In genomic region chr5:24596519-24597171, GRCm38 (mm10) we compare ENCODE assay signal across 8 mouse cellular contexts. TPM values are rescaled to one million over a fixed set of nuclear protein-coding genes. Genes with fewer than 3 reads are reported as not detected.
A peak's percentile ranks its signal among the peaks of the same experiment; 100 is the strongest.
DNase-seq lines count a peak whose midpoint lies in the region; ATAC-seq and TF ChIP-seq lines count a peak whose summit lies in the region.

No protein-coding gene starts in this region.

- peaks cover 7% of the 10 kb centered on the region; the same call in 1 of the 2 replicates for H3K4me1 ChIP-seq in kidney, adult 2 months (ENCODE audit: control insufficient read depth, insufficient read depth, low read length)
- peaks cover 53% of the 10 kb centered on the region for H3K4me1 ChIP-seq in midbrain, embryonic 11.5 days (ENCODE audit: control insufficient read depth, insufficient read depth, low read length)
- H3K4me1 ChIP-seq in stomach, postnatal 0 days (replicated peaks; ENCODE audit: control insufficient read depth, insufficient read depth) = peaks cover 2% of the 10 kb centered on the region; the same call in 1 of the 2 replicates

- no peak for TF ChIP-seq POLR2A in kidney, adult 2 months (IDR thresholded peaks at IDR 0.05; ENCODE audit: low read depth, low read length)
- no peak; the same call in 1 of the 2 replicates for TF ChIP-seq POLR2A in brain, embryonic 14.5 days (IDR thresholded peaks at IDR 0.05; ENCODE audit: borderline replicate concordance, extremely low read depth, insufficient read depth, insufficient read length, poor library complexity, severe bottlenecking)

- TF ChIP-seq CTCF in kidney, adult 2 months (conservative IDR thresholded peaks at IDR 0.05; ENCODE audit: insufficient read depth, insufficient read length, low read depth, low read length) = no peak
- no peak for TF ChIP-seq CTCF in brain, embryonic 14.5 days (IDR thresholded peaks at IDR 0.05; ENCODE audit: borderline replicate concordance, extremely low read depth, insufficient read depth, insufficient read length)
- TF ChIP-seq CTCF in stomach, postnatal 0 days (IDR thresholded peaks at IDR 0.05; ENCODE audit: low read depth) = no peak

- peak; percentile 64 for ATAC-seq in midbrain, embryonic 11.5 days (ENCODE audit: low FRiP score)
- ATAC-seq in stomach, postnatal 0 days (ENCODE audit: low FRiP score, low TSS enrichment) = no peak

- 31% methylated on average over 11 of the region's 11 CpGs for WGBS in kidney, adult 2 months
- 9% methylated on average over 11 of the region's 11 CpGs for WGBS in midbrain, embryonic 11.5 days
- 41% methylated on average over 11 of the region's 11 CpGs for WGBS in stomach, postnatal 0 days

- peak overlapping the region; percentile 59 for H3K9ac ChIP-seq in midbrain, embryonic 11.5 days (ENCODE audit: low read length)
- no peak overlapping the region for H3K9ac ChIP-seq in stomach, postnatal 0 days (ENCODE audit: low read length)

- peak; percentile 45 for DNase-seq in kidney, adult 2 months
- DNase-seq in kidney, postnatal 14 days = no peak
- DNase-seq in brain, embryonic 14.5 days (ENCODE audit: low read depth) = peak; percentile 96
- peak; percentile 79 to 82 for DNase-seq in frontal cortex, postnatal 36 days (ENCODE audit: low spot score in 2 of 2)
- DNase-seq in layer of hippocampus, adult 18-20 months (ENCODE audit: low spot score in 2 of 2) = peak; percentile 77 to 87
- peak; percentile 95 for DNase-seq in midbrain, embryonic 11.5 days (ENCODE audit: low spot score, missing footprints)
- no peak for DNase-seq in stomach, postnatal 0 days (ENCODE audit: low spot score)
- no peak for DNase-seq in ovary, postnatal 10 days (ENCODE audit: low spot score)

- H3K4me2 ChIP-seq in midbrain, embryonic 11.5 days = peak overlapping the region; percentile 40
- H3K4me2 ChIP-seq in stomach, postnatal 0 days (replicated peaks; ENCODE audit: low read depth) = no peak overlapping the region

- no peaks in the 10 kb centered on the region for H3K27me3 ChIP-seq in kidney, adult 2 months (replicated peaks; ENCODE audit: control insufficient read depth, insufficient read depth, low read length)
- H3K27me3 ChIP-seq in midbrain, embryonic 11.5 days (ENCODE audit: control insufficient read depth, insufficient read depth, low read length) = no peaks in the 10 kb centered on the region; the same call in 1 of the 2 replicates
- no peaks in the 10 kb centered on the region for H3K27me3 ChIP-seq in stomach, postnatal 0 days (ENCODE audit: control insufficient read depth, insufficient read depth, low read length)

- H3K27ac ChIP-seq in kidney, adult 2 months (ENCODE audit: insufficient read depth, low read depth, low read length) = no peak overlapping the region
- H3K27ac ChIP-seq in midbrain, embryonic 11.5 days (ENCODE audit: low read depth, low read length) = peak overlapping the region; percentile 94
- 0 out of 2 replicates have a peak overlapping the region, but pooled peaks have one; percentile 9 for H3K27ac ChIP-seq in stomach, postnatal 0 days (replicated peaks)

- no peaks in the 10 kb centered on the region for H3K36me3 ChIP-seq in kidney, adult 2 months (ENCODE audit: control insufficient read depth, insufficient read depth, low read length)
- peaks cover 16% of the 10 kb centered on the region for H3K36me3 ChIP-seq in midbrain, embryonic 11.5 days (ENCODE audit: control insufficient read depth, insufficient read depth, low read length)
- H3K36me3 ChIP-seq in stomach, postnatal 0 days (ENCODE audit: control insufficient read depth, insufficient read depth, low read length) = peaks cover 15% of the 10 kb centered on the region; the same call in 1 of the 2 replicates

- TF ChIP-seq EP300 in stomach, postnatal 0 days (optimal IDR thresholded peaks at IDR 0.05) = no peak

- no peak overlapping the region for H3K4me3 ChIP-seq in kidney, adult 2 months (ENCODE audit: insufficient read depth, low read depth, low read length)
- H3K4me3 ChIP-seq in midbrain, embryonic 11.5 days (ENCODE audit: low read depth, low read length) = 0 out of 2 replicates have a peak overlapping the region, but pooled peaks have one; percentile 0
- no peak overlapping the region for H3K4me3 ChIP-seq in stomach, postnatal 0 days (ENCODE audit: low read depth, low read length)

- no peaks in the 10 kb centered on the region for H3K9me3 ChIP-seq in midbrain, embryonic 11.5 days (ENCODE audit: control insufficient read depth, low read length)
- H3K9me3 ChIP-seq in stomach, postnatal 0 days (ENCODE audit: control insufficient read depth, low read length) = no peaks in the 10 kb centered on the region

RNA-seq across cellular contexts. Expression of gene Chpf2, which starts 10.1 kb away (rescaled TPM):
- 20.2 and 27.5 TPM in 2 replicates for polyA plus RNA-seq in kidney, adult 2 months (2012; rRNA removed)
- polyA plus RNA-seq in brain, embryonic 14.5 days (2012; rRNA removed) = 21.9 and 26.8 TPM in 2 replicates
- 10 to 100 TPM; 60.8 to 64.9 TPM for total RNA-seq in layer of hippocampus, adult 18-20 months (2021)
- polyA plus RNA-seq in midbrain, embryonic 11.5 days (2014; fragmentation: Nextera tagmentation; extraction: Ambion mirVana) = 7.2 and 9.6 TPM in 2 replicates
- 18.2 and 19.2 TPM in 2 replicates for polyA plus RNA-seq in stomach, postnatal 0 days (2015; fragmentation: Nextera tagmentation; extraction: Ambion mirVana)

RNA-seq across cellular contexts. Expression of gene Abcf2, which starts 19.4 kb away (rescaled TPM):
- polyA plus RNA-seq in kidney, adult 2 months (2012; rRNA removed) = 40.2 and 47.6 TPM in 2 replicates
- polyA plus RNA-seq in brain, embryonic 14.5 days (2012; rRNA removed) = 75.5 and 85.9 TPM in 2 replicates
- 10 to 100 TPM; 82.5 to 83.6 TPM for total RNA-seq in layer of hippocampus, adult 18-20 months (2021)
- polyA plus RNA-seq in midbrain, embryonic 11.5 days (2014; fragmentation: Nextera tagmentation; extraction: Ambion mirVana) = 143 and 147 TPM in 2 replicates
- 45.2 and 45.3 TPM in 2 replicates for polyA plus RNA-seq in stomach, postnatal 0 days (2015; fragmentation: Nextera tagmentation; extraction: Ambion mirVana)

RNA-seq across cellular contexts. Expression of gene Smarcd3, which starts 27.6 kb away (rescaled TPM):
- 12.4 and 15.9 TPM in 2 replicates for polyA plus RNA-seq in kidney, adult 2 months (2012; rRNA removed)
- 162 and 203 TPM in 2 replicates for polyA plus RNA-seq in brain, embryonic 14.5 days (2012; rRNA removed)
- 10 to 100 TPM; 87.4 to 93.2 TPM for total RNA-seq in layer of hippocampus, adult 18-20 months (2021)
- 56.8 and 60.2 TPM in 2 replicates for polyA plus RNA-seq in midbrain, embryonic 11.5 days (2014; fragmentation: Nextera tagmentation; extraction: Ambion mirVana)
- 13.3 and 17.8 TPM in 2 replicates for polyA plus RNA-seq in stomach, postnatal 0 days (2015; fragmentation: Nextera tagmentation; extraction: Ambion mirVana)

RNA-seq across cellular contexts. Expression of gene 4931409K22Rik, which starts 40.0 kb away (rescaled TPM):
- polyA plus RNA-seq in kidney, adult 2 months (2012; rRNA removed) = 0.10 and 0.14 TPM in 2 replicates
- 0.19 and 0.34 TPM in 2 replicates for polyA plus RNA-seq in brain, embryonic 14.5 days (2012; rRNA removed)
- not detected for total RNA-seq in layer of hippocampus, adult 18-20 months (2021)
- not detected in 2 replicates for polyA plus RNA-seq in midbrain, embryonic 11.5 days (2014; fragmentation: Nextera tagmentation; extraction: Ambion mirVana)
- 0.08 TPM in 1 of 2 replicates, not detected in the other for polyA plus RNA-seq in stomach, postnatal 0 days (2015; fragmentation: Nextera tagmentation; extraction: Ambion mirVana)

RNA-seq across cellular contexts. Expression of gene Asb10, which starts 55.9 kb away (rescaled TPM):
- 0.38 and 1.6 TPM in 2 replicates for polyA plus RNA-seq in kidney, adult 2 months (2012; rRNA removed)
- polyA plus RNA-seq in brain, embryonic 14.5 days (2012; rRNA removed) = 0.33 and 0.54 TPM in 2 replicates
- under 1 TPM in 1 of 2 experiments, not detected in 1; 0.23 TPM for total RNA-seq in layer of hippocampus, adult 18-20 months (2021)
- 0.25 TPM in 2 replicates for polyA plus RNA-seq in midbrain, embryonic 11.5 days (2014; fragmentation: Nextera tagmentation; extraction: Ambion mirVana)
- 0.21 and 0.25 TPM in 2 replicates for polyA plus RNA-seq in stomach, postnatal 0 days (2015; fragmentation: Nextera tagmentation; extraction: Ambion mirVana)

Comparison
In these comparisons a context has a peak if more than half of its experiments do, and no peak if none do; other contexts are left out.
1. DNase-seq: peak in kidney, adult 2 months (single experiment), brain, embryonic 14.5 days (single experiment), frontal cortex, postnatal 36 days (2 of 2), layer of hippocampus, adult 18-20 months (2 of 2) and midbrain, embryonic 11.5 days (single experiment); none in kidney, postnatal 14 days (single experiment), stomach, postnatal 0 days (single experiment) and ovary, postnatal 10 days (single experiment).